Mouse (Mus musculus) CD4-positive, CD25-positive, alpha-beta regulatory T cell, adult 4 months (primary cell): ENCODE data around the gene Zbtb20. TPM values are rescaled to one million over a fixed set of nuclear protein-coding genes. Genes with fewer than 3 reads are reported as not detected.

ENCODE experiments used
- ATAC-seq: one replicate; pipeline ENCODE4 v1.8.0; 2017
- polyA plus RNA-seq, 2 experiments: library from polyadenylated mRNA; unstranded; fragments of 100-300 nt; shearing (Covaris generic); gene quantifications; one replicate each; pipeline ENCODE4 v1.2.1; 2017

The Zbtb20 gene
- polyA plus RNA-seq, 2 experiments from 2014 or later, result 87.0 to 104 TPM

DNA sequence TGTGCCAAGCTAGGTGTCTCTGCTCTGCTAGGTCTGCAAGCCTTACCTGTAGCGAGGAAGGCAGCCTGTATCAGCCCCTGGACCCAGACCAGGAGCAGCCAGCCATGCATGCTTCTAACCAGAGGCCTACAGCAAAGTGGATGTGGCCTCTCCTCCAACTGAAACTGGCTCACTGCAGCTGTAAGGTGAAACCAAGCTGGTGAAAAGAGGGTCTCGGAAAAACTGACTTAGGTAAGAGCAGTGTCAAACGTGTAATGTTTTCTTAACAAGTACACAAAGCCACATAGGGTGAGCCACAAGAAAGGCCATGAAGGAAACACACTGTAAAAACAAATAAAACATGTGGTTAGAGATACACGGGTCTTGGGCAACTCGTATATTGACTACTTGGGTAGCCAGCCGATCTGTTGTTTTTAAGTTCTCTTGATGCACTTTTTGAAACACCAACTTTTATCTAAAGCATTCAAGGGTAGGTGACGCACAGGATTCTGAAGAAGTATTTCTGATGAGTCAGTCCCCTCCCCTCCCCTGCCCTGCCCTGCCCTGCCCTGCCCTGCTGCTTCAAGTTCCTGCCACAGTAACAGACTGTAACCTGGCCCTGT lies 788.4 kb downstream of the Zbtb20 start, which contains the start of gene Tigit:
TSS of gene Tigit (minus strand) at position 169 of the 602 bp plus-strand sequence.
- ATAC-seq, result peak; percentile 76

DNA sequence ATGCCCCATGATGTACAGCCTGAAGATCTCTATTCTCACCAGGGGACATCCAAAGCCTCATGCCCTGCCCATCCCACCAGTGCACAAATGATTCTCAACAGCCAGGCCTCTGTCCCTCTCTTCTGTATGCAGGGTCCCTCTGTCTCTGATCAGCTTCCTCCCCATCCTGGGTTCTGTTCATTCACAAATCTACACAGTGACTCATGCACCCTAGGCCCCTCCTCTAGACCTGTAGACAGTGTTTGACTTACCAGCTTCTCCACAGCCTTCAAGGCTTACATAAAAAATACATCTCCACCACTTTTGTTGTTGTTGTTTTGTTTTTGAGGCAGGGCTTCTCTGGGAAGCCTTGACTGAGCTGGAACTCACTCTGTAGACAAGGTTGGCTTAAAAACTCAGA lies 789.2 kb downstream of the Zbtb20 start:
- peak; percentile 52 for ATAC-seq

DNA sequence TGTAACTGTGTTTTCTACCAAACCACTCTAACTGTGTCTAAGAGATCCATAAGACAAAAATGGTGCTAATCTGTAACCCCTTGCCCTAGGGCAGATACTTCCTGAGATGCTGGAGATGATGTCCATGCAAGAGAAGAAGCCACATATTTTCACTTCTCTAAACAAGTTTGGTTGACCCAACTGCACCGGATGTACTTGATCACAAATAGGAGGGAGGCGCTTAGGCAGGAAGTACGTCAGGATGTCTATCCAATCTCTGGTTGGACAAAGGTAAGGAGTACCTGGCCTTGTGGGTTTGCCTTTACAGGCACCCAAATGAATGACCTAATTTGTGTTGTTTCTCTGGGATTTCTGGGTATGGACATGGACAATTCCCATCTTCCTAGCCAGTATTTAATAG lies 792.6 kb downstream of the Zbtb20 start:
- ATAC-seq, result no peak

DNA sequence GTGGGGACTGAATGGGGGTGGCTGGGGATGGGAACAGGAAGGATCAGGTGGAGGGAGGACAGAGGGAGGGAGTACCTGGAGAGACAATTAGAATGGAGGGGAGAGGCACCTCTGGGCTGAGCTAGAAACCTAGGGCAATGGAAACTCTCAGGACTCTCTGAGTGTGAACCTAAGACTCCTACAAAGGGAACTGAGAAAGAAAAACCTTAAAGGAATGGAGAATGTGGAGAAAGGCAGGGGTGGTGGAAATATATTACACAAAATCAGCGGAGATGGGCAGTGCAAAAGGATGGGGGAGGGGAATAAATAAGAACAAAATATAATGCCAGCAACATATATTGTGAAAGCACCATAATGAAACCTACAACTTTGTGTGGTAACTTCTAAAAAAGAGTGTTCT lies 796.3 kb downstream of the Zbtb20 start:
- no peak for ATAC-seq

DNA sequence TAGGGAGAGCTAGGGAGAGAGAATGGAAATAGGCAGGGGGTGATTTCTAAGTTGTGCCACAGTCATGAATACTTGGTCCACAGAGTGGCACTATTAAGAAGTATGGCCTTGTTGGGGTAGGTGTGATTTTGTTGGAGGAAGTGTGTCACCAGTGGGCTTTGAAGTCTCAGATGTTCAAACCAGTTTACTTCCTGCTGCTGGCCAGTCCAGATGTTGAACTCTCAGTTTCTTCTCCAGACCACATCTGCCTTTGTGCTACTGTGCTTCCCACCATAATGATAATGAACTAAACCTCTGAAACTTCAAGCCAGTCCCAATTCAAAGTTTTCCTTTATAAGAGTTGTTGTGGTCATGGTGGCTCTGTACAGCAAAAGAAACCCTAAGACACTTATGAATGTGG lies 797.0 kb downstream of the Zbtb20 start:
- ATAC-seq, result no peak

DNA sequence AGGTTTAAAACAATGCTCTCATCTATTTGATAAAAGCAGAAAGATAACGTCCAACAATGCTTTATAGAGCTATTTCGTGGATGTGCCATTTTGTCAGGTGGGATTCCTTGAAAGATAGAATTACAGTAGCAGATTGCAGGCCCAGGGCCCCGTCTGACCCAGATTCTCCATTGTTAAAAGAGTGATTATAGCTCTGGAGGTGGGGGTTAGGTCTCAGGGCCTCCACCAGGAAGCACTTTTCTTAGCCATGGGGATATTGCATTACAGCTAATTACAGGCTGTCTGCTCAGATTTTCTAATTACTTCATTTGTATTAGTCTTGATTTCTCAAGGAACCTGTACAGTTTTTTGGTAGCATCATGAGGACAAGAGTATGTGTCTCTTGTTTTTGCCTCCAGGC lies 798.7 kb downstream of the Zbtb20 start:
- no peak for ATAC-seq

DNA sequence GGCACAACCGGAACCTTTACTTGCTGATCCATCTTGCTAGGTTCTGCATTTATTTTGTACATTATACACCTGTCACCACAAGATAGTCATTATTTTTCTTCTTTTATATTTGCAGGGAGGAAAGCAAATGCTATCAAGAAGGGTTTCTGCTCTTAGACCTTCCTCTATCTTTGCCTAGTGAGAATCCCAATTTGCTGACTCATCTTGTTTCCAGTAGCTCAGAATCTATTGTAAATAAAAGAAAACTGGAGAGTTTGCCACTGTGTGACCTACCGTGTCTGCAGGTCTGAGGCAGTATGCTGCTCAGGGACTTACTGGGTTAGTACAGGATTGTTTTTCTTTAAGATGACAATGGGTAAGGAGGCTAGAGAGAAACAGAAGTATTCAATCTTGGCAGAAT lies 812.3 kb downstream of the Zbtb20 start:
- no peak for ATAC-seq

DNA sequence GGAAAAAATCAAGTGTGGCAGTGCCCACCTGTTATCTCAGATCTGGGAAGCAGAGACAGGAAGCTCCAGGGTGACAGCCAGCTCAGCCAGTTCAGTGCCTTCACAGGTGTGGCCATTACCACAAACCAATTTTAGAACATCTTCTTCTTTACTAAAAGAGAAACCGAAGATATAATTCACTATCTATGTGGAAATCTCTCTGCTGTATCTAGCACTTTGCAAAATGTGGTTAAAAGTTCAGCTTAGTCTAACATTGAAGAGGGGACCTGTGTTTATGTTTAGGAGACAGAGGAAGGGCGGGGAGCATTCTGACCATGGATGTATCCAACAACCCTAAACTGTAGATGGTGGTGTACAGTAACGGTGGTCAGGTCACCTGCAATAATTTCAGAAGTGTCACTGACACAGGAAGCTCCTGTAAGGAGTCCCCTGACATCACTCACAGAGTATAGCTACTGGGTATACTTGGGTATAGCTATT lies 814.6 kb downstream of the Zbtb20 start:
- peak; percentile 84 for ATAC-seq

DNA sequence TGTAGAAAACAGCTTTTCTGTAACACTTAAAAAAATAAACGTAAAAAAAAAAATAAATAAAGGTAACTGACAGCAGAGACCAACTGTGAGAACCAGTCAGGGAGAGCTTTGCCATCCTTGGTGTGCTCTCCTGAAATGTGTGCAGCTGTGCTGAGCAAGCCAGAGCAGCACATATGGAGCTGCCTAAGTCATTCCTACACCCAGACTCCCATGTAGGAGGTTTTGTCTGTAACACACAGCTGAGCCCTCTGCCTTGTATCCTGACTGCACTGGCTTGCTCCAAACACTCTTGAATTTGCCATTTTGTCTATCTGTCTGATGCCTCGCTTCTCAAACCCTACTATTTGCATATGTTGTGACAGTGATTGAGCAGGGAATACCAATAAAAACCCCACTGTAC lies 815.2 kb downstream of the Zbtb20 start:
- ATAC-seq, result no peak

DNA sequence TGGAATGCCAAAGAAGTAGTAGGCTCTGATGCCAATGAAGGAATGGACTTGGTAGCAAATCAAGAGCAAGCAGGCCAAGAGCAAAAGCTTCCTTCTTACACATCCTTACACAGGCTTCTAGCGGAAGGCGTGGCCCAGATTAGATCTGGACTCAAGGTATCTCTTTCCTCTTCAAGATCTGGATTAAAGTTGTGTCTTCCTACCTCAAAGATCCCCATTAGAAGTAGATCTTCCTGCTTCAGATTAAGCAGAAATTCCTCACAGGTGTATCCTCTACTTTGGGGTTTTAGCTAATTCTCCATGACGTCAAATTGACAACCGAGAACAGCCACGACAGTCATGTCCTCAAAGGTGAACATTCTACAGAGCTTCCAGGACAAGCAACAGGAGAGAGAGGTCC lies 816.1 kb downstream of the Zbtb20 start:
- no peak for ATAC-seq
